In genomic region chr11:25767584-25768333, GRCm38 (mm10) we compare ENCODE assay signal across 20 mouse cellular contexts.
DNase-seq lines count a peak whose midpoint lies in the region; ATAC-seq and TF ChIP-seq lines count a peak whose summit lies in the region.
"Had no signal": no experiment of that assay in that cellular context is flagged by ENCODE, and none has a peak within 500 bp of the region (broad histone marks: within the 10 kb centered on the region; RNA-seq: fewer than 3 reads in every experiment).

No protein-coding gene starts in this region.

- 17% methylated on average over 5 of the region's 5 CpGs for WGBS in forebrain, embryonic 12.5 days
- WGBS in forebrain, embryonic 10.5 days: 32% methylated on average over 5 of the region's 5 CpGs
- WGBS in hindbrain, embryonic 12.5 days: 14% methylated on average over 5 of the region's 5 CpGs
- 23% methylated on average over 5 of the region's 5 CpGs for WGBS in hindbrain, embryonic 16.5 days
- WGBS in intestine, embryonic 15.5 days: 70% methylated on average over 5 of the region's 5 CpGs
- WGBS in kidney, adult 2 months: 60% methylated on average over 5 of the region's 5 CpGs

- H3K4me1 ChIP-seq in forebrain, embryonic 12.5 days: peaks cover 6% of the 10 kb centered on the region; the same call in 1 of the 2 replicates
- H3K4me1 ChIP-seq in forebrain, embryonic 10.5 days: peaks cover 19% of the 10 kb centered on the region
- peaks cover 9% of the 10 kb centered on the region for H3K4me1 ChIP-seq in hindbrain, embryonic 12.5 days
- H3K4me1 ChIP-seq in hindbrain, embryonic 16.5 days (ENCODE audit: control insufficient read depth, insufficient read depth, low read depth, low read length): no peaks in the 10 kb centered on the region
- no peaks in the 10 kb centered on the region for H3K4me1 ChIP-seq in intestine, embryonic 15.5 days (replicated peaks)
- H3K4me1 ChIP-seq in kidney, adult 2 months (ENCODE audit: control insufficient read depth, insufficient read depth, low read length): no peaks in the 10 kb centered on the region
- H3K4me1 ChIP-seq: kidney, embryonic 15.5 days; lung, embryonic 15.5 days had no signal

- H3K27ac ChIP-seq in forebrain, embryonic 12.5 days: no peak overlapping the region
- H3K27ac ChIP-seq in forebrain, embryonic 10.5 days: no peak overlapping the region; the same call in 1 of the 2 replicates
- H3K27ac ChIP-seq in hindbrain, embryonic 12.5 days: no peak overlapping the region
- H3K27ac ChIP-seq in hindbrain, embryonic 16.5 days (ENCODE audit: low read depth, low read length): no peak overlapping the region
- H3K27ac ChIP-seq in intestine, embryonic 15.5 days: no peak overlapping the region
- no peak overlapping the region for H3K27ac ChIP-seq in kidney, adult 2 months (ENCODE audit: insufficient read depth, low read depth, low read length)
- H3K27ac ChIP-seq: kidney, embryonic 15.5 days; liver, embryonic 14.5 days; lung, embryonic 15.5 days; neural tube, embryonic 13.5 days had no signal

- no peak for TF ChIP-seq POLR2A in kidney, adult 2 months (IDR thresholded peaks at IDR 0.05; ENCODE audit: low read depth, low read length)

- H3K36me3 ChIP-seq in forebrain, embryonic 12.5 days (replicated peaks): no peaks in the 10 kb centered on the region
- H3K36me3 ChIP-seq in forebrain, embryonic 10.5 days (replicated peaks): no peaks in the 10 kb centered on the region
- H3K36me3 ChIP-seq in hindbrain, embryonic 12.5 days: no peaks in the 10 kb centered on the region
- H3K36me3 ChIP-seq in hindbrain, embryonic 16.5 days (ENCODE audit: control insufficient read depth, insufficient read depth, low read length): no peaks in the 10 kb centered on the region
- H3K36me3 ChIP-seq in intestine, embryonic 15.5 days: no peaks in the 10 kb centered on the region
- no peaks in the 10 kb centered on the region for H3K36me3 ChIP-seq in kidney, adult 2 months (ENCODE audit: control insufficient read depth, insufficient read depth, low read length)
- H3K36me3 ChIP-seq: kidney, embryonic 15.5 days; lung, embryonic 15.5 days; neural tube, embryonic 13.5 days had no signal

- no peak overlapping the region for H3K4me2 ChIP-seq in forebrain, embryonic 12.5 days
- no peak overlapping the region for H3K4me2 ChIP-seq in hindbrain, embryonic 12.5 days (replicated peaks)
- no peak overlapping the region for H3K4me2 ChIP-seq in hindbrain, embryonic 16.5 days (ENCODE audit: low read length)
- no peak overlapping the region for H3K4me2 ChIP-seq in intestine, embryonic 15.5 days (replicated peaks)
- H3K4me2 ChIP-seq: kidney, embryonic 15.5 days; lung, embryonic 15.5 days; neural tube, embryonic 13.5 days had no signal

- H3K9me3 ChIP-seq in forebrain, embryonic 12.5 days: no peaks in the 10 kb centered on the region
- no peaks in the 10 kb centered on the region for H3K9me3 ChIP-seq in forebrain, embryonic 10.5 days
- H3K9me3 ChIP-seq in hindbrain, embryonic 12.5 days (replicated peaks): no peaks in the 10 kb centered on the region
- H3K9me3 ChIP-seq in hindbrain, embryonic 16.5 days (ENCODE audit: control insufficient read depth, low read length): no peaks in the 10 kb centered on the region
- no peaks in the 10 kb centered on the region for H3K9me3 ChIP-seq in intestine, embryonic 15.5 days
- H3K9me3 ChIP-seq: kidney, embryonic 15.5 days; lung, embryonic 15.5 days; neural tube, embryonic 13.5 days had no signal

- ATAC-seq in forebrain, embryonic 12.5 days (ENCODE audit: low FRiP score): peak; percentile 53; the same call in 1 of the 2 replicates
- ATAC-seq in hindbrain, embryonic 12.5 days (ENCODE audit: low FRiP score): peak; percentile 56; the same call in 1 of the 2 replicates
- ATAC-seq in hindbrain, embryonic 16.5 days: no peak
- no peak for ATAC-seq in intestine, embryonic 15.5 days
- ATAC-seq: intestine, embryonic 16.5 days; Patski had no signal

- no peaks in the 10 kb centered on the region for H3K27me3 ChIP-seq in forebrain, embryonic 12.5 days
- H3K27me3 ChIP-seq in forebrain, embryonic 10.5 days (ENCODE audit: poor library complexity, severe bottlenecking): no peaks in the 10 kb centered on the region
- H3K27me3 ChIP-seq in hindbrain, embryonic 12.5 days: no peaks in the 10 kb centered on the region
- no peaks in the 10 kb centered on the region for H3K27me3 ChIP-seq in hindbrain, embryonic 16.5 days (replicated peaks; ENCODE audit: control insufficient read depth, insufficient read depth, low read length)
- no peaks in the 10 kb centered on the region for H3K27me3 ChIP-seq in intestine, embryonic 15.5 days (replicated peaks)
- H3K27me3 ChIP-seq in kidney, adult 2 months (replicated peaks; ENCODE audit: control insufficient read depth, insufficient read depth, low read length): no peaks in the 10 kb centered on the region
- H3K27me3 ChIP-seq: kidney, embryonic 15.5 days; lung, embryonic 15.5 days; neural tube, embryonic 13.5 days; Patski had no signal

- DNase-seq in forebrain, embryonic 10.5 days (ENCODE audit: extremely low spot score, low spot score): no peak
- peak; percentile 44 for DNase-seq in ES-CJ7 (ENCODE audit: low read depth, low spot score)
- DNase-seq in embryo, embryonic 11 days: peak; percentile 21
- no peak for DNase-seq in kidney, adult 2 months
- DNase-seq: adrenal gland, postnatal 14 days; cerebellum, adult 18-20 months; cerebellum, postnatal 25 days; gastrocnemius, postnatal 36 days; layer of hippocampus, postnatal 36 days; thymus, adult 18-20 months had no signal

- TF ChIP-seq CTCF in kidney, adult 2 months (conservative IDR thresholded peaks at IDR 0.05; ENCODE audit: insufficient read depth, insufficient read length, low read depth, low read length): no peak

- no peak overlapping the region for H3K4me3 ChIP-seq in forebrain, embryonic 12.5 days (replicated peaks)
- no peak overlapping the region for H3K4me3 ChIP-seq in forebrain, embryonic 10.5 days
- H3K4me3 ChIP-seq in hindbrain, embryonic 12.5 days: no peak overlapping the region
- no peak overlapping the region for H3K4me3 ChIP-seq in hindbrain, embryonic 16.5 days (ENCODE audit: low read length)
- H3K4me3 ChIP-seq in intestine, embryonic 15.5 days (replicated peaks): no peak overlapping the region
- no peak overlapping the region for H3K4me3 ChIP-seq in kidney, adult 2 months (ENCODE audit: insufficient read depth, low read depth, low read length)
- H3K4me3 ChIP-seq: kidney, embryonic 15.5 days; lung, embryonic 15.5 days; neural tube, embryonic 13.5 days had no signal

- no peak overlapping the region for H3K9ac ChIP-seq in forebrain, embryonic 12.5 days
- H3K9ac ChIP-seq in hindbrain, embryonic 12.5 days: no peak overlapping the region
- H3K9ac ChIP-seq in hindbrain, embryonic 16.5 days (ENCODE audit: low read depth, low read length): no peak overlapping the region
- H3K9ac ChIP-seq in intestine, embryonic 15.5 days: no peak overlapping the region
- H3K9ac ChIP-seq: kidney, embryonic 15.5 days; liver, embryonic 14.5 days; lung, embryonic 15.5 days; neural tube, embryonic 13.5 days had no signal

Comparison
In these comparisons a context has a peak if more than half of its experiments do, and no peak if none do; other contexts are left out.
1. ATAC-seq: peak in forebrain, embryonic 12.5 days (single experiment) and hindbrain, embryonic 12.5 days (single experiment); none in hindbrain, embryonic 16.5 days (single experiment) and intestine, embryonic 15.5 days (single experiment).
2. DNase-seq: peak in ES-CJ7 (single experiment) and embryo, embryonic 11 days (single experiment); none in forebrain, embryonic 10.5 days (single experiment) and kidney, adult 2 months (single experiment).